Mouse (Mus musculus) heart, embryonic 13.5 days (tissue): ENCODE results near the gene Rala. TPM values are rescaled to one million over a fixed set of nuclear protein-coding genes. Genes with fewer than 3 reads are reported as not detected.
A peak's percentile ranks its signal among the peaks of the same experiment; 100 is the strongest.
"Not testable (repeated sequence)": the region's sequence is repeated elsewhere in the genome, so short reads cannot be mapped to it uniquely, and the experiment has no call there.

Experiments used
- ATAC-seq: fragments of 200-750 bp; cut with Nextera tagmentation; 2 replicates; pipeline ENCODE4 v1.8.0; 2017; ENCODE audit warnings: moderate TSS enrichment; ENCODE audit not compliant: insufficient number of reproducible peaks, low FRiP score, low TSS enrichment; ENCODE audit errors: extremely low read depth
- H3K27ac ChIP-seq: fragments of 300-500 bp; sonication (generic); replicated peaks from 2 replicates; pipeline ENCODE4 v1.5.1; 2015; ENCODE audit warnings: moderate library complexity, mild to moderate bottlenecking, inconsistent platforms
- H3K27me3 ChIP-seq: fragments of 300-500 bp; sonication (generic); replicated peaks from 2 replicates; pipeline ENCODE4 v1.6.1; 2015; ENCODE audit warnings: mild to moderate bottlenecking, inconsistent platforms
- H3K36me3 ChIP-seq: fragments of 300-500 bp; sonication (generic); 2 replicates; pipeline ENCODE4 v1.6.1; 2015; ENCODE audit warnings: mild to moderate bottlenecking, inconsistent platforms
- H3K4me1 ChIP-seq: fragments of 300-500 bp; sonication (generic); 2 replicates; pipeline ENCODE4 v1.6.1; 2015; ENCODE audit warnings: inconsistent platforms
- H3K4me2 ChIP-seq: fragments of 300-500 bp; sonication (generic); 2 replicates; pipeline ENCODE4 v1.6.1; 2015; ENCODE audit warnings: inconsistent platforms, mild to moderate bottlenecking, moderate library complexity
- H3K4me3 ChIP-seq: fragments of 300-500 bp; sonication (generic); 2 replicates; pipeline ENCODE4 v1.5.1; 2015; ENCODE audit warnings: moderate library complexity, mild to moderate bottlenecking, inconsistent platforms
- H3K9ac ChIP-seq: fragments of 300-500 bp; sonication (generic); 2 replicates; pipeline ENCODE4 v1.6.1; 2015; ENCODE audit warnings: inconsistent platforms, mild to moderate bottlenecking, moderate library complexity
- H3K9me3 ChIP-seq: fragments of 300-500 bp; sonication (generic); 2 replicates; pipeline ENCODE4 v1.6.1; 2016; ENCODE audit warnings: inconsistent platforms
- WGBS: fragments of 180-500 bp; shearing (Covaris S2); methylation state at CpG from one replicate; pipeline ENCODE4 v1.1.7; 2015; ENCODE audit warnings: mixed read lengths; 5-methylcytosine and 5-hydroxymethylcytosine counted together
- polyA plus RNA-seq: library from polyadenylated mRNA; unstranded; fragments of >200 nt; fragmentation: Nextera tagmentation; extraction: Ambion mirVana; gene quantifications from 2 replicates; pipeline ENCODE4 v1.2.1, GENCODE M21; 2015

The Rala gene
- polyA plus RNA-seq, 1 experiment from 2014 or later = 81.2 TPM

- Histone ChIP-seq H3K4me1 (no peaks in the 10 kb centered on the region), H3K4me2 (no peak overlapping the region), H3K36me3 (no peaks in the 10 kb centered on the region), H3K9ac (no peak overlapping the region), H3K27ac (no peak overlapping the region), H3K4me3 (no peak overlapping the region), H3K9me3 (no peaks in the 10 kb centered on the region), H3K27me3 (no peaks in the 10 kb centered on the region)
- 38% methylated on average over 1 of the region's 1 CpGs for WGBS
- ATAC-seq = no peak
Observed at GRCm38 (mm10) chr13:17954282-17954681, 10.2 kb upstream of the Rala start.

GRCm38 (mm10) chr13:17950581-17950980, 6.5 kb upstream of the Rala start:
- 85% methylated on average over 8 of the region's 8 CpGs for whole genome bisulfite sequencing
- H3K27me3 ChIP-seq, H3K36me3 ChIP-seq, H3K9me3 ChIP-seq, H3K9ac ChIP-seq, H3K27ac ChIP-seq, H3K4me3 ChIP-seq, H3K4me1 ChIP-seq, H3K4me2 ChIP-seq, ATAC-seq: not testable (repeated sequence)

DNA sequence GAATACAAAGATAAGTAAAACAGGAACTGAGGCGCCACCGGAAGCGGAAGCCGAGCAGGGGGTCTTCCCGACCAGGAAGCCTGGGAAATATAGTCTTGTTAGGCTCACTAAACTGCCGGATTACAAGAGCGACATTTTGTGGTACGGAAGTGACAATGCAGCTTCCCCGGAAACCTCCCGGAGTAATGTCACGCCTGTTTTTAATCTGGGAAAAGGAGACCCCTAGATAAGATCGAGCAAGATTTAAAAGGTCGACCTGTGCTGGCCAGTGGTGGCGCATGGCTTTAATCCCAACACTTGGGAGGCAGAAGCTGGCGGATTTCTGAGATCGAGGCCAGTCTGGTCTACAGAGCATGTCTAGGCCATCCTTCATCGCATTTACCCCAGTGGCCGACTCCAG, 5.5 kb upstream of the Rala start:
- H3K27ac ChIP-seq = no peak overlapping the region
- no peaks in the 10 kb centered on the region for H3K27me3 ChIP-seq
- no peak overlapping the region for H3K4me3 ChIP-seq
- 51% methylated on average over 18 of the region's 18 CpGs for WGBS
- no peak for ATAC-seq
- H3K9ac ChIP-seq = no peak overlapping the region
- no peak overlapping the region for H3K4me2 ChIP-seq
- peaks cover 8% of the 10 kb centered on the region for H3K4me1 ChIP-seq
- H3K9me3 ChIP-seq = no peaks in the 10 kb centered on the region
- H3K36me3 ChIP-seq = no peaks in the 10 kb centered on the region

DNA sequence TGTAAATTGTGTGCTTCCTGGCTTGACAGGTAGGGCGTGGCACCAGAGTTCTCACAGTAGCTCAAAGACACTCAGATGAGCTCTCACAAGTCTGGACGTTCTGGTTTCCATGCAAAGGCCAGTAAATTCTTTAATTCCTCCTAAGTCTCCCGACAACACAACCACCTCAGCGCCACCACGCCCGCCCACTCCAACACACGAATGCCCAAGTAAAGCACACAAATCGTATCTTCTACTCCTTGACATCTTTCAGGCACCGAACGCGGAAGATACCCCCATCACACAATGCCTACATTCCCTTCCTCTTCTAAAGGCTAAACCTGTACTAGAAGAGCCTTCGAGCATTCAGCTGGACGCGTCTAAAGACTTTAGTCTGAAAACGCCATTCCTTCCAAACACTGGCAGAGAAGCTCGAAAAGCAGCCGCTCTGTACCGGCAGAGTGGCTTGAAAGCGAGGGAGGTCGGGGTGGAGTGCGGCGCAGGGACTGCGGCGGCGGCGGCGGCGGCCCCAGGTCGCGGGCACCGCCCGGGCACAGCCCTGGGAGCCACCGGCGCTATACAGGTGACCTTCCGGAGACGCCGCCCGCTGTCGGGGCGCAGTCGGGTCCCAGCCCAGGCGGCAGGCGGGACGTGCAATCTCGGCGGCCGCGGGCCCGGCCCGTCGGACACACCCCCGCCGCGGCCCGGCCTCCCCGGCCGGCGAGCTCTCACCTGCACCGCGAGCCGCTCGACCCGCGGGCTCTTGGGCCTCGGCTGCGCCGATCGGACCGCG, 547 bp downstream of the Rala start:
- no peaks in the 10 kb centered on the region for H3K9me3 ChIP-seq
- H3K4me3 ChIP-seq = peak overlapping the region; percentile 91
- ATAC-seq = peak; percentile 73
- under 1% methylated on average over 64 of the region's 70 CpGs for WGBS
- H3K4me1 ChIP-seq = peaks cover 21% of the 10 kb centered on the region
- H3K27me3 ChIP-seq = no peaks in the 10 kb centered on the region
- peak overlapping the region; percentile 94 for H3K9ac ChIP-seq
- H3K4me2 ChIP-seq = peak overlapping the region; percentile 86
- peak overlapping the region; percentile 87 for H3K27ac ChIP-seq
- no peaks in the 10 kb centered on the region for H3K36me3 ChIP-seq

DNA sequence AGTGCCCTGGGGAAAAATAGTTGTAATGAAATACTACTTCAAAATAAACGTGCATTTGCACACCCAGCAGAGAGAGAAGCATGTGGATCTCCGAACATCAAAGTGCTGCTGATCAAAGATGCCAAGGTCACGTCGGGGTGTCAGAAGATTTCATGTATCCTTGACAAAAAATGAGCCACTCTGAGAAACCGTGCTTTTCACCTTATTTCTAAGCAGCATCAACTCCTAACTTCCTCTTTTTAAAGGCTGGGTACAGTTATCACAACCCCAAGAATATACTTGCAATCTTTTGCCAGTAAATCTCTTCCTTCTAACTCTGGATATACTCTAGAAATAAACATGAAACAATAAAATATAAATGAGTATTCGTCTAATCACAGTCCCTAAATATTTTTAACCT, 1.7 kb downstream of the Rala start:
- ATAC-seq = no peak
- H3K4me3 ChIP-seq = no peak overlapping the region
- H3K4me2 ChIP-seq = no peak overlapping the region
- H3K36me3 ChIP-seq = no peaks in the 10 kb centered on the region
- 74% methylated on average over 6 of the region's 6 CpGs for WGBS
- no peaks in the 10 kb centered on the region for H3K27me3 ChIP-seq
- peaks cover 21% of the 10 kb centered on the region for H3K4me1 ChIP-seq
- H3K9ac ChIP-seq = no peak overlapping the region
- no peak overlapping the region for H3K27ac ChIP-seq
- no peaks in the 10 kb centered on the region for H3K9me3 ChIP-seq

- no peak overlapping the region for H3K27ac ChIP-seq
- ATAC-seq = no peak
- 89% methylated on average over 1 of the region's 1 CpGs for WGBS
Observed at GRCm38 (mm10) chr13:17907309-17907708, 36.7 kb downstream of the Rala start.

DNA sequence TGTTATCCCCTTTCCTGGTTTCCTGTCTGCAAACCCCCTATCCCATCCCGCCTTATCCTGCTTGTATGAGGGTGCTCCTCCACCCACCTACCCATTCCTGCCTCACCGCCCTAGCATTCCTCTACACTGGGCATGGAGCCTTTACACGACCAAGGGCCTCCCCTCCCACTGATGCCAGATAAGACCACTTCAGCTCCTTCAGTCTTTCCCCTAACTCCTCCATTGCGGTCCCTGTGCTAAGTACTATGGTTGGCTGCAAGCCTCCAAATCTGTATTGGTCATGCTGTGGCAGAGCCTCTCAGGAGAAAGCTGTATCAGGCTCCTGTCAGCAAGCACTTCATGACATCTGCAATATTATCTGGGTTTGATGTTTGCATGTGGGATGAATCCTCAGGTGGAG, 42.6 kb downstream of the Rala start:
- WGBS = 32% methylated on average over 4 of the region's 4 CpGs
- no peak for ATAC-seq
- Histone ChIP-seq H3K36me3 (peaks cover 9% of the 10 kb centered on the region), H3K9me3 (0 out of 2 replicates have a peak, but pooled peaks cover 3% of the 10 kb centered on the region), H3K27ac (no peak overlapping the region), H3K4me2 (no peak overlapping the region), H3K27me3 (no peaks in the 10 kb centered on the region), H3K9ac (no peak overlapping the region), H3K4me1 (peaks cover 17% of the 10 kb centered on the region), H3K4me3 (no peak overlapping the region)

More at GRCm38 (mm10) chr13:17907309-17907708, 36.7 kb downstream of the Rala start:
- no peaks in the 10 kb centered on the region for H3K27me3 ChIP-seq
- H3K9me3 ChIP-seq = 0 out of 2 replicates have a peak, but pooled peaks cover 3% of the 10 kb centered on the region
- no peak overlapping the region for H3K4me2 ChIP-seq
- no peak overlapping the region for H3K4me3 ChIP-seq
- H3K36me3 ChIP-seq = peaks cover 7% of the 10 kb centered on the region
- H3K4me1 ChIP-seq = no peaks in the 10 kb centered on the region
- no peak overlapping the region for H3K9ac ChIP-seq

DNA sequence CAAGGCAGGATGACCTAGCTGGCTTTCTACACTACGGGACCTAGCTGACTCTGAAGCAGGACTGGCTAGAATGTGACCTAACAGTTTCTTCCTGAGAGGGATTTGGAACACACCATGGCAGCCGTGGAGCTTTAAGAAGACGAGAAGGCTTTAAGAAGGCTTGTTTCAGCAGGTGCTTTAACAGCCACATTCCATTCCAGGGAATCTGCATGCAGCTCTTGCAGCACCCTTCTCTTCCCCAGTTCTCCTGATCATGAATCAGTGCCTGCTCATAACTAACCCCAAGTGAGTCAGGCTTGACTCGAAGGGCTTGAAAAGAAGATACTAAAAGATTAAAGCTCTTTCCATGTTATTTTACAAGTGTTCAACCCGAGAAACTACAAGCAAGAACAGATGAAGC, 43.4 kb downstream of the Rala start:
- Histone ChIP-seq H3K4me3 (no peak overlapping the region), H3K27ac (no peak overlapping the region), H3K27me3 (no peaks in the 10 kb centered on the region), H3K9me3 (0 out of 2 replicates have a peak, but pooled peaks cover 3% of the 10 kb centered on the region), H3K4me1 (peaks cover 17% of the 10 kb centered on the region), H3K36me3 (peaks cover 16% of the 10 kb centered on the region), H3K9ac (no peak overlapping the region), H3K4me2 (no peak overlapping the region)
- WGBS = 59% methylated on average over 5 of the region's 5 CpGs
- ATAC-seq = no peak

GRCm38 (mm10) chr13:17897040-17897439, 47.0 kb downstream of the Rala start:
- Histone ChIP-seq H3K9me3 (no peaks in the 10 kb centered on the region), H3K4me2 (no peak overlapping the region), H3K9ac (no peak overlapping the region), H3K4me1 (peaks cover 15% of the 10 kb centered on the region), H3K4me3 (no peak overlapping the region), H3K36me3 (peaks cover 37% of the 10 kb centered on the region), H3K27ac (no peak overlapping the region), H3K27me3 (no peaks in the 10 kb centered on the region)
- WGBS = 71% methylated on average over 1 of the region's 1 CpGs
- ATAC-seq = no peak

- no peak for ATAC-seq
- Histone ChIP-seq H3K36me3 (peaks cover 83% of the 10 kb centered on the region), H3K27me3 (no peaks in the 10 kb centered on the region), H3K9me3 (no peaks in the 10 kb centered on the region), H3K4me3 (no peak overlapping the region), H3K4me2 (no peak overlapping the region), H3K9ac (no peak overlapping the region), H3K4me1 (no peaks in the 10 kb centered on the region), H3K27ac (no peak overlapping the region)
- 87% methylated on average over 6 of the region's 6 CpGs for WGBS
Observed at GRCm38 (mm10) chr13:17891545-17891944, 52.5 kb downstream of the Rala start.

- H3K27ac ChIP-seq = no peak overlapping the region
- 82% methylated on average over 8 of the region's 8 CpGs for WGBS
- H3K4me2 ChIP-seq = no peak overlapping the region
- ATAC-seq = no peak
- no peaks in the 10 kb centered on the region for H3K4me1 ChIP-seq
- H3K9ac ChIP-seq = no peak overlapping the region
- H3K4me3 ChIP-seq = no peak overlapping the region
- peaks cover 54% of the 10 kb centered on the region for H3K36me3 ChIP-seq
- no peaks in the 10 kb centered on the region for H3K27me3 ChIP-seq
- H3K9me3 ChIP-seq = no peaks in the 10 kb centered on the region
Observed at GRCm38 (mm10) chr13:17884211-17884610, 59.8 kb downstream of the Rala start.

- Histone ChIP-seq H3K27ac (no peak overlapping the region), H3K4me1 (no peaks in the 10 kb centered on the region), H3K4me2 (no peak overlapping the region), H3K27me3 (no peaks in the 10 kb centered on the region), H3K4me3 (no peak overlapping the region), H3K9me3 (peaks cover 7% of the 10 kb centered on the region; the same call in 1 of the 2 replicates), H3K36me3 (peaks cover 18% of the 10 kb centered on the region), H3K9ac (no peak overlapping the region)
- no peak for ATAC-seq
Observed at GRCm38 (mm10) chr13:17879061-17879460, 65.0 kb downstream of the Rala start.
